Mouse (Mus musculus) common myeloid progenitor, adult 5-6 weeks (primary cell): ENCODE data around the gene Olfr1360. TPM values are rescaled to one million over a fixed set of nuclear protein-coding genes. Genes with fewer than 3 reads are reported as not detected.

Experiments used
- ATAC-seq: replicated peaks from 2 replicates; pipeline ENCODE4 v1.8.0; 2016; ENCODE audit warnings: low read depth, mild to moderate bottlenecking, moderate TSS enrichment, inconsistent platforms; ENCODE audit not compliant: poor library complexity, severe bottlenecking
- total RNA-seq: library from RNA; stranded (forward); fragments of 200-1000, 187-1606 nt; gene quantifications from 2 replicates; pipeline ENCODE4 v1.2.3, GENCODE M21; 2017

Gene Olfr1360
- total RNA-seq, 1 experiment from 2014 or later = not detected

- no peak for ATAC-seq
Observed at GRCm38 (mm10) chr13:21697811-21698210, 20.6 kb upstream of the Olfr1360 start, which contains the start of gene Olfr1359. Gene Olfr1359 (plus strand): TSS chr13:21698111.

GRCm38 (mm10) chr13:21663286-21663685 lies 13.9 kb downstream of the Olfr1360 start, which contains the start of gene Olfr1361:
Gene Olfr1361 (minus strand): TSS chr13:21663386.
- ATAC-seq = no peak

GRCm38 (mm10) chr13:21642418-21642817 lies 34.8 kb downstream of the Olfr1360 start, which contains the start of gene Olfr11:
Gene Olfr11 (minus strand): TSS chr13:21642518.
- no peak for ATAC-seq

Other genes with a start within 250 kb of the Olfr1360 start
- gene Pgbd1, start 236.3 kb downstream of the Olfr1360 start, total RNA-seq = 0.87 and 1.2 TPM in 2 replicates
- 18.6 and 27.6 TPM in 2 replicates for gene Zscan26, start 223.7 kb downstream of the Olfr1360 start, total RNA-seq
- 0.19 TPM in 1 of 2 replicates, not detected in the other for gene Nkapl, start 208.9 kb downstream of the Olfr1360 start, total RNA-seq
- 0.73 and 1.4 TPM in 2 replicates for gene Zkscan4, start 198.5 kb downstream of the Olfr1360 start, total RNA-seq
- not detected in 2 replicates for gene Gm10065, start 198.0 kb downstream of the Olfr1360 start, total RNA-seq
- gene AK157302, start 182.2 kb downstream of the Olfr1360 start, total RNA-seq = 0.37 and 0.44 TPM in 2 replicates
- gene Gm11273, start 176.0 kb downstream of the Olfr1360 start, total RNA-seq = 8.5 and 11.7 TPM in 2 replicates
- 12.4 and 14.7 TPM in 2 replicates for gene Zkscan8, start 146.3 kb downstream of the Olfr1360 start, total RNA-seq
- not detected in 2 replicates for gene Olfr1366, start 134.6 kb downstream of the Olfr1360 start, total RNA-seq
- not detected in 2 replicates for gene Olfr1535, start 117.5 kb downstream of the Olfr1360 start, total RNA-seq
- gene Olfr1364, start 95.6 kb downstream of the Olfr1360 start, total RNA-seq = not detected in 2 replicates
- gene Olfr1362, start 63.4 kb downstream of the Olfr1360 start, total RNA-seq = not detected in 2 replicates
- gene Olfr11, start 34.9 kb downstream of the Olfr1360 start, total RNA-seq = not detected in 2 replicates
- not detected in 2 replicates for gene Olfr1361, start 14.0 kb downstream of the Olfr1360 start, total RNA-seq
- not detected in 2 replicates for gene Olfr1359, start 20.7 kb upstream of the Olfr1360 start, total RNA-seq
- gene Hist1h2bl, start 38.7 kb upstream of the Olfr1360 start, total RNA-seq = 401 and 517 TPM in 2 replicates
- gene Hist1h2ai, start 39.0 kb upstream of the Olfr1360 start, total RNA-seq = 1,241 and 1,337 TPM in 2 replicates
- 145 and 293 TPM in 2 replicates for gene Hist1h3h, start 40.3 kb upstream of the Olfr1360 start, total RNA-seq
- gene Hist1h2bm, start 44.6 kb upstream of the Olfr1360 start, total RNA-seq = 379 and 469 TPM in 2 replicates
- gene Hist1h4j, start 57.7 kb upstream of the Olfr1360 start, total RNA-seq = 469 and 581 TPM in 2 replicates
- gene Hist1h4k, start 73.1 kb upstream of the Olfr1360 start, total RNA-seq = 4,229 and 5,615 TPM in 2 replicates
- gene Hist1h2ak, start 76.4 kb upstream of the Olfr1360 start, total RNA-seq = 950 and 1,047 TPM in 2 replicates
- gene Hist1h2bn, start 76.7 kb upstream of the Olfr1360 start, total RNA-seq = 1,475 and 1,634 TPM in 2 replicates
- gene Hist1h1b, start 103.2 kb upstream of the Olfr1360 start, total RNA-seq = 1,123 and 1,267 TPM in 2 replicates
- 252 and 264 TPM in 2 replicates for gene Hist1h3i, start 106.0 kb upstream of the Olfr1360 start, total RNA-seq
- gene Hist1h2an, start 109.8 kb upstream of the Olfr1360 start, total RNA-seq = 413 and 544 TPM in 2 replicates
- gene Hist1h2bp, start 110.1 kb upstream of the Olfr1360 start, total RNA-seq = 69.7 and 70.4 TPM in 2 replicates
- 106 and 143 TPM in 2 replicates for gene Hist1h2bq, start 132.8 kb upstream of the Olfr1360 start, total RNA-seq
- gene Hist1h2ao, start 133.1 kb upstream of the Olfr1360 start, total RNA-seq = 626 and 966 TPM in 2 replicates
- 3,201 and 5,019 TPM in 2 replicates for gene Hist1h4m, start 134.3 kb upstream of the Olfr1360 start, total RNA-seq
- 2,940 and 3,195 TPM in 2 replicates for gene Hist1h4n, start 154.8 kb upstream of the Olfr1360 start, total RNA-seq
- 1,879 and 2,229 TPM in 2 replicates for gene Hist1h2ap, start 156.1 kb upstream of the Olfr1360 start, total RNA-seq
- 234 and 268 TPM in 2 replicates for gene Hist1h2br, start 156.3 kb upstream of the Olfr1360 start, total RNA-seq